Comparison of ENCODE assay signal across 16 mouse cellular contexts in the genomic region with DNA sequence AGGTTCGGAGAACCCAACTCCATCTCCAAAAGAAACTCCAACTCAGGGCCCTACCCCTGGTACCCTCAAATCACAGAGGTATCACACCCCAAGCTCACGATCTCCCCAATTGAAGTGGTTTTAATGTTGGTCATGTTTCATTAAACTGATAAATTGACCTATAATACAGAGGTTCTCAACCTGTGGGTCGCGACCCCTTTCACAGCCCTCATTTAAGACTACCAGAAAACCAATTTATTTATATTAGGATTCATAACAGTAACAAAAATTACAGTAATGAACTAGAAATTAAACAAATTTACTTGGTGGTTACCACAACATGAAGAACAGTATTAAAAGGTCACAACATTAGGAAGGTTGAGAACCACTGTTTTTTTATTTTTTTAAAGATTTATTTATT.
"Had no signal": no experiment of that assay in that cellular context is flagged by ENCODE, and none has a peak within 500 bp of the region (broad histone marks: within the 10 kb centered on the region; RNA-seq: fewer than 3 reads in every experiment).

No protein-coding gene starts in this region.

- H3K9me3 ChIP-seq: neural tube, embryonic 12.5 days; neural tube, embryonic 13.5 days; stomach, embryonic 15.5 days had no signal

- H3K9ac ChIP-seq: neural tube, embryonic 12.5 days; neural tube, embryonic 13.5 days; stomach, embryonic 15.5 days had no signal

- H3K36me3 ChIP-seq: neural tube, embryonic 12.5 days; neural tube, embryonic 13.5 days; stomach, embryonic 15.5 days had no signal

- H3K27ac ChIP-seq: neural tube, embryonic 12.5 days; neural tube, embryonic 13.5 days; stomach, embryonic 15.5 days; stomach, postnatal 0 days had no signal

- H3K4me1 ChIP-seq: neural tube, embryonic 12.5 days; neural tube, embryonic 13.5 days; stomach, embryonic 15.5 days had no signal

- H3K4me2 ChIP-seq: neural tube, embryonic 12.5 days; neural tube, embryonic 13.5 days; stomach, embryonic 15.5 days had no signal

- H3K4me3 ChIP-seq: neural tube, embryonic 12.5 days; neural tube, embryonic 13.5 days; stomach, embryonic 15.5 days had no signal

- DNase-seq: retina, postnatal 1 day; right cerebral cortex, adult 18-20 months; right cerebral cortex, postnatal 14 days; right cerebral cortex, postnatal 25 days; right cerebral cortex, postnatal 4 days; spleen, adult 18-20 months; thymus, adult 18-20 months; thymus, adult 2 months; thymus, postnatal 14 days; thymus, postnatal 25 days; thymus, postnatal 36 days; thymus, postnatal 4 days had no signal

- H3K27me3 ChIP-seq: neural tube, embryonic 12.5 days; neural tube, embryonic 13.5 days; stomach, embryonic 15.5 days had no signal
